Mouse (Mus musculus): ENCODE results near the gene Gnptab. TPM values are rescaled to one million over a fixed set of nuclear protein-coding genes. Genes with fewer than 3 reads are reported as not detected.

The Gnptab gene
- polyA plus RNA-seq, 1 experiment from 2014 or later, result 7.5 TPM

DNA sequence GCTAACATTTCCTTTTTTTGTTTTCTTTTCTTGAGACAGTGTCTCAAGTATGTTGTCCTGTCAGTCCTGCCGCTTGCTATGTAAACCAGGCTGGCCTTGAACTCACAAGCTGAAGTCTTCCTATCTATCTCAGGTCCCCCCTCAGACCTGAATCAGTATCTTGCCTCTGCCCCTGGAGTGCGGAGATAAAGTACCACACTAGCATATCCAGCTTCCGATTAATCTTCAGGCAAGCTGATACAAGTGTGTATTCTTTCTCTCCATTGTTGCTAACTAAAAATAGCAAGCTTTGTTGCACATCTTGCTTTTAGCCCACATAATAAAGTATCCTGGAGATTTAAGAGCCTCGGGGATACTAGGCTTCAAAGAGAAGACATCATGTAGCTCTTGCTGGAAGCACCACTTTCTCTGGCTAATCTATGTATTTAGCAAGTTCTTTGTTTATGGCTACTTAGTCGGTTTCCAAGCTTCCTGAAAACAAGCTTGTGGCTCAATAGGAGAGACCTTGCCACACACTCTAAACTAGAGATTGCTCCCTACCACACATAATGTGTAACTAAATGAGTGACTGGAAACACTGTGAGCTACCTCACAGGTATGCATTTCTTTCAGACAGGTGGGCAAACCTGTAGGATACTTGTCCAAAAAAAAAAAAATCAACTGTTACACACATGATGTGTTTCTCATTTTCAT, 27.4 kb upstream of the Gnptab start:
- Histone ChIP-seq H3K4me3 (ENCODE audit: low read depth, low read length) (no peak overlapping the region), H3K9ac (ENCODE audit: low read length) (no peak overlapping the region), H3K9me3 (ENCODE audit: control insufficient read depth, low read length) (no peaks in the 10 kb centered on the region), H3K4me1 (ENCODE audit: control insufficient read depth, insufficient read depth, low read length) (no peaks in the 10 kb centered on the region), H3K36me3 (ENCODE audit: control insufficient read depth, insufficient read depth, low read length) (no peaks in the 10 kb centered on the region), H3K27me3 (ENCODE audit: control insufficient read depth, insufficient read depth, low read length) (peaks cover 2% of the 10 kb centered on the region), H3K27ac (replicated peaks; ENCODE audit: low read depth, low read length) (no peak overlapping the region), H3K4me2 (ENCODE audit: low read depth, severe bottlenecking) (no peak overlapping the region)
- ATAC-seq (ENCODE audit: insufficient number of reproducible peaks, low FRiP score, low TSS enrichment, low read depth) (no peak), DNase-seq (ENCODE audit: low spot score) (no peak)
- 73% methylated on average over 5 of the region's 5 CpGs for WGBS

- no peaks in the 10 kb centered on the region for H3K9me3 ChIP-seq (ENCODE audit: control insufficient read depth, low read length)
- no peaks in the 10 kb centered on the region for H3K36me3 ChIP-seq (ENCODE audit: control insufficient read depth, insufficient read depth, low read length)
- no peak overlapping the region for H3K9ac ChIP-seq (ENCODE audit: low read length)
- DNase-seq (ENCODE audit: low spot score), result no peak
- H3K27ac ChIP-seq (replicated peaks; ENCODE audit: low read depth, low read length), result no peak overlapping the region
- H3K4me1 ChIP-seq (ENCODE audit: control insufficient read depth, insufficient read depth, low read length), result no peaks in the 10 kb centered on the region
- no peak overlapping the region for H3K4me2 ChIP-seq (ENCODE audit: low read depth, severe bottlenecking)
- ATAC-seq (ENCODE audit: insufficient number of reproducible peaks, low FRiP score, low TSS enrichment, low read depth), result no peak
- H3K4me3 ChIP-seq (ENCODE audit: low read depth, low read length), result no peak overlapping the region
- peaks cover 11% of the 10 kb centered on the region for H3K27me3 ChIP-seq (ENCODE audit: control insufficient read depth, insufficient read depth, low read length)
- 91% methylated on average over 2 of the region's 2 CpGs for WGBS
Measured at GRCm38 (mm10) chr10:88352549-88352948, 26.4 kb upstream of the Gnptab start.

DNA sequence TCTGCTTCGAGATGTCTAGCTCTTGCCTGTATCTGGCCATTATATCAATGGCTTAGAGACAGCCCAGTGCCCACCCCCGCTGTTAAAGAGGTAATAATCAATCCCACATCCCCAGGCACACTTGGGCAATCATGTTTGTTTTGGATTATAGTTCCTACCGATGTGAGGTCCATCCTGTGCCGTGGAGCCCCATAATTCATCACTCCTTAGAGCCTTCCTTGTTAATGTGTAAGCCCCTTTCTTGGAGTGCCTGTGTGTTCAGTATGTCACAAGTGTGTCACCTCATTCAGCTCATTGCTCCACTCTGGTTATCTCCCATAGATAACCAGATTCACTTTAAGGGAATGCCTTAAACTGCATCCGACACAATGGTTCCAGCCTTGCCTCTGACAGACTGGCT, 24.3 kb upstream of the Gnptab start:
- ATAC-seq (ENCODE audit: insufficient number of reproducible peaks, low FRiP score, low TSS enrichment, low read depth), result no peak
- Histone ChIP-seq H3K36me3 (ENCODE audit: control insufficient read depth, insufficient read depth, low read length) (no peaks in the 10 kb centered on the region), H3K9me3 (ENCODE audit: control insufficient read depth, low read length) (no peaks in the 10 kb centered on the region), H3K9ac (ENCODE audit: low read length) (no peak overlapping the region), H3K4me2 (ENCODE audit: low read depth, severe bottlenecking) (no peak overlapping the region), H3K27ac (replicated peaks; ENCODE audit: low read depth, low read length) (no peak overlapping the region), H3K27me3 (ENCODE audit: control insufficient read depth, insufficient read depth, low read length) (peaks cover 12% of the 10 kb centered on the region), H3K4me3 (ENCODE audit: low read depth, low read length) (no peak overlapping the region), H3K4me1 (ENCODE audit: control insufficient read depth, insufficient read depth, low read length) (no peaks in the 10 kb centered on the region)
- 60% methylated on average over 5 of the region's 5 CpGs for WGBS
- DNase-seq (ENCODE audit: low spot score), result no peak

DNA sequence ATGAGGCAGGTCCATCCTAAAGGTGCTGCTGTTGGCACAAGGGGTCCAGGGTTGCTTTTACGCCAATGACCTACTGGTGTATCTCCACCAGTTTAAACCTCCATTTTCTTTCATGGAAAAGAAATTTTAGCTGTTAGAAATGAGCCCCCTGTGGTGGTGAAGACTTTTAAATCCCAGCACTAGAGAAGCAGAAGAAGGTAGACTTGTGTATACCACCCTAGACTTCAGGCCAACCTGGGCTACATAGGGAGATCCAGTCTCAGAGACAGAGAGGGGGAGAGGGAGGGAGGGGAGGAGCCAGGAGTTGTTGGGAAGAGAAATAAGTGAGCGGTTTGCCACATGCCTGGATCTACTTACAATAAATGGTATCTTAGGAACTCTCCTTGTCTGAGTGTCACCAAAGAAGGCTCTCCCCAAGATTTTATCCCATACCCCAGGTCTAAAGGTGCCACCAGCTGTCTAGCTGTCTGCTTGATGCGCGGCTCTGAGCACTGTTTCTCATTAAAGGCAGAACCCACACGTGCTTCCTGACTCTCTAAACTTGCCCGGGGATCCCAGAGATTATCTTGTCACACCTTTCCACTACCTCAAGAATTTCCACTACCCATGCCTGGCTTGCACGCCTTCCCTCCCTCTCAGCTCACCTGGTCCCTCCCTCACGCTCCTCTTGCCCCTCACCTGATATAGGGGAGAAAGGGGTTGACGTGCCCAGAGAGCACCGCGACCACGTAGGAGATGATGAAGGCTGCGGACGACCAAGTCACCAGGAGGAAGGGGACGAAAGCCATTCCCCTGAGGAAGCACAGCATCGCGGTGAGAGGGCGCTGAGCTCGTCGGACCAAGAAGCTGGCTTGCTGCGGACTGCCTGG, 22.6 kb upstream of the Gnptab start:
- peak overlapping the region; percentile 51 for H3K9ac ChIP-seq (ENCODE audit: low read length)
- H3K4me1 ChIP-seq (ENCODE audit: control insufficient read depth, insufficient read depth, low read length), result no peaks in the 10 kb centered on the region
- H3K4me2 ChIP-seq (ENCODE audit: low read depth, severe bottlenecking), result peak overlapping the region; percentile 75
- H3K9me3 ChIP-seq (ENCODE audit: control insufficient read depth, low read length), result no peaks in the 10 kb centered on the region
- 7% methylated on average over 21 of the region's 21 CpGs for WGBS
- H3K4me3 ChIP-seq (ENCODE audit: low read depth, low read length), result peak overlapping the region; percentile 53
- H3K27me3 ChIP-seq (ENCODE audit: control insufficient read depth, insufficient read depth, low read length), result peaks cover 12% of the 10 kb centered on the region
- DNase-seq (ENCODE audit: low spot score), result no peak
- H3K27ac ChIP-seq (replicated peaks; ENCODE audit: low read depth, low read length), result no peak overlapping the region
- no peaks in the 10 kb centered on the region for H3K36me3 ChIP-seq (ENCODE audit: control insufficient read depth, insufficient read depth, low read length)
- ATAC-seq (ENCODE audit: insufficient number of reproducible peaks, low FRiP score, low TSS enrichment, low read depth), result no peak

DNA sequence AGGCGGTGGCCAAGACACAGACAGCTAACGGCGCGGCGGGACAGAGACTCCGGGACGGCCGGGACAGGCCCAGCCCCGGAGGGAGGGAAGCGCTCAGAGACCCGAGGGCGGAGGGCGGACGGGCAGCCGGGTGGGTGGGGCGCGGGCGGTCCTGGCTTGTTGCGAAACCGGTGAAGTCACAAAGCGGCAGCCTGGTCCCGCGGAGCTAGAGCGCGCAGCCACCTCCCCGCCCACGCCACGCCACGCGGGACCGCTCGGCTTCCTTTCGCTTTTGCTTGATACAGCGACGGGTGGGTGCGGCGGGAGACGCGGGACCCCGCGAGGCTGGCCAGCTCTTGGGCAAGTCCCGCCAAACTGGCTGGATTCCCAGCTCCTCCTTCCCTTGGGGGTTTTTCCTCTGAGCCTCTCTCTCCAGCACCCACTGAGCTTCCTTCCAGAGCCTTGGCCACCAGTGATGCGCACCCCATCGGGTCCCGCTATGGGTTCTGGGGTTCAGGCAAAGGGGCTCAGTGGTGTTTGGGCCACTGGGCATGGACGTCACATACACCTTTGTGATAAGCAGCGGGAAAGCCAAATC, 21.9 kb upstream of the Gnptab start:
- peak; percentile 41 for ATAC-seq (ENCODE audit: insufficient number of reproducible peaks, low FRiP score, low TSS enrichment, low read depth)
- Histone ChIP-seq H3K27ac (replicated peaks; ENCODE audit: low read depth, low read length) (no peak overlapping the region), H3K27me3 (ENCODE audit: control insufficient read depth, insufficient read depth, low read length) (peaks cover 12% of the 10 kb centered on the region), H3K9ac (ENCODE audit: low read length) (peak overlapping the region; percentile 51), H3K4me1 (ENCODE audit: control insufficient read depth, insufficient read depth, low read length) (no peaks in the 10 kb centered on the region), H3K36me3 (ENCODE audit: control insufficient read depth, insufficient read depth, low read length) (no peaks in the 10 kb centered on the region), H3K4me3 (ENCODE audit: low read depth, low read length) (peak overlapping the region; percentile 53), H3K4me2 (ENCODE audit: low read depth, severe bottlenecking) (peak overlapping the region; percentile 75), H3K9me3 (ENCODE audit: control insufficient read depth, low read length) (no peaks in the 10 kb centered on the region)
- WGBS, result 2% methylated on average over 44 of the region's 47 CpGs
- DNase-seq (ENCODE audit: low spot score), result peak; percentile 61

GRCm38 (mm10) chr10:88362218-88362617, 16.7 kb upstream of the Gnptab start:
- 73% methylated on average over 1 of the region's 1 CpGs for WGBS

GRCm38 (mm10) chr10:88364221-88364620, 14.7 kb upstream of the Gnptab start:
- no peak overlapping the region for H3K27ac ChIP-seq (replicated peaks; ENCODE audit: low read depth, low read length)
- no peaks in the 10 kb centered on the region for H3K27me3 ChIP-seq (ENCODE audit: control insufficient read depth, insufficient read depth, low read length)
- H3K4me2 ChIP-seq (ENCODE audit: low read depth, severe bottlenecking), result no peak overlapping the region
- DNase-seq (ENCODE audit: low spot score), result no peak
- ATAC-seq (ENCODE audit: insufficient number of reproducible peaks, low FRiP score, low TSS enrichment, low read depth), result no peak
- H3K4me1 ChIP-seq (ENCODE audit: control insufficient read depth, insufficient read depth, low read length), result no peaks in the 10 kb centered on the region
- 91% methylated on average over 3 of the region's 3 CpGs for WGBS
- H3K9me3 ChIP-seq (ENCODE audit: control insufficient read depth, low read length), result no peaks in the 10 kb centered on the region
- no peaks in the 10 kb centered on the region for H3K36me3 ChIP-seq (ENCODE audit: control insufficient read depth, insufficient read depth, low read length)
- H3K4me3 ChIP-seq (ENCODE audit: low read depth, low read length), result no peak overlapping the region
- no peak overlapping the region for H3K9ac ChIP-seq (ENCODE audit: low read length)

More at GRCm38 (mm10) chr10:88362218-88362617, 16.7 kb upstream of the Gnptab start:
- H3K36me3 ChIP-seq (ENCODE audit: control insufficient read depth, insufficient read depth, low read length), result no peaks in the 10 kb centered on the region
- no peak overlapping the region for H3K4me2 ChIP-seq (ENCODE audit: low read depth, severe bottlenecking)
- no peak overlapping the region for H3K9ac ChIP-seq (ENCODE audit: low read length)
- no peak overlapping the region for H3K27ac ChIP-seq (replicated peaks; ENCODE audit: low read depth, low read length)
- no peaks in the 10 kb centered on the region for H3K4me1 ChIP-seq (ENCODE audit: control insufficient read depth, insufficient read depth, low read length)
- H3K4me3 ChIP-seq (ENCODE audit: low read depth, low read length), result no peak overlapping the region
- H3K9me3 ChIP-seq (ENCODE audit: control insufficient read depth, low read length), result no peaks in the 10 kb centered on the region
- ATAC-seq (ENCODE audit: insufficient number of reproducible peaks, low FRiP score, low TSS enrichment, low read depth) (no peak), DNase-seq (ENCODE audit: low spot score) (no peak)
- H3K27me3 ChIP-seq (ENCODE audit: control insufficient read depth, insufficient read depth, low read length), result 0 out of 2 replicates have a peak, but pooled peaks cover 3% of the 10 kb centered on the region

- ATAC-seq (ENCODE audit: insufficient number of reproducible peaks, low FRiP score, low TSS enrichment, low read depth) (no peak), DNase-seq (ENCODE audit: low spot score) (no peak)
- Histone ChIP-seq H3K4me2 (ENCODE audit: low read depth, severe bottlenecking) (no peak overlapping the region), H3K9ac (ENCODE audit: low read length) (no peak overlapping the region), H3K27ac (replicated peaks; ENCODE audit: low read depth, low read length) (no peak overlapping the region), H3K9me3 (ENCODE audit: control insufficient read depth, low read length) (no peaks in the 10 kb centered on the region), H3K27me3 (ENCODE audit: control insufficient read depth, insufficient read depth, low read length) (no peaks in the 10 kb centered on the region), H3K36me3 (ENCODE audit: control insufficient read depth, insufficient read depth, low read length) (no peaks in the 10 kb centered on the region), H3K4me3 (ENCODE audit: low read depth, low read length) (no peak overlapping the region), H3K4me1 (ENCODE audit: control insufficient read depth, insufficient read depth, low read length) (no peaks in the 10 kb centered on the region)
- 59% methylated on average over 4 of the region's 4 CpGs for WGBS
Measured at GRCm38 (mm10) chr10:88369233-88369632, 9.7 kb upstream of the Gnptab start.

Measured in limb, embryonic 11.5 days (tissue).